Mouse (Mus musculus): ENCODE measurements at regions not wholly inside any gene's neighbourhood (a gene's known extent, or its start where the extent isn't known, plus 50 kb on each side); places are given as distances from the start of the nearest gene placed in this dataset.

DNA sequence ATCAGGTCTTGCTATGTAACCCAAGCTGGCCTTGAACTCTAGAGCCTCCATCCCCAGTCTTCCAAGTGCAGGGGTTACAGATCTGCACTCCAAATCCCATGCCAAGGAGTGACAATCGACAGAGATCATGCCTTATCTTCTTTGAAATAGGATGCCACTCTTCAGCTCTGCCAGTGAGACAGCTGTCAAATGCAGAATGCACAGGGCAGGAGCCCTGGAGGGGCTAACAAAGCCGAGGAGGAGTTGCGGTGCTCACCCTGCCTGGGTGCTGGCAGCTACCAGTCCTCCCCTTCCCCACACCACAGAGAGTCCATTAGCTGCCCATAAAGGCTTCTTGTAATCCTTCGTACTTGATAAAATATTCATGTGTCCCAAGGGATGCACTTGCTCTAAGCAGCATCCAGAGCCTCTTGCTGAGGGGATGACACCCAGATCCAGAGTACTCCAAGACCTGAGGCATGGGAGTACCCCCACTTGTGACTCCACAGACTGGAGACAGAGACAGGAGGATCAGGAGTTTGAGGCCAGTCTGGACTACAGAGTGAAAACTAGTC is 71.1 kb downstream of the Kctd15 start:
- no peak for TF ChIP-seq CTCF (IDR thresholded peaks at IDR 0.05; ENCODE audit: extremely low read depth, insufficient read length, insufficient replicate concordance, low read depth, low read length)
- no peak for TF ChIP-seq POLR2A (IDR thresholded peaks at IDR 0.05; ENCODE audit: low read depth, low read length)
